Mouse (Mus musculus) hindbrain, embryonic 15.5 days (tissue): Measurements from ENCODE around the gene Smarcd3. TPM values are rescaled to one million over a fixed set of nuclear protein-coding genes. Genes with fewer than 3 reads are reported as not detected.

Source experiments
- microRNA counts: library from miRNA; unstranded; fragments of <30 nt; microRNA quantifications from one replicate; lab custom pipeline; 2016
- microRNA-seq: library from miRNA; unstranded; fragments of <30 nt; microRNA quantifications from one replicate; pipeline ENCODE4, GENCODE M21; 2016
- polyA plus RNA-seq: library from polyadenylated mRNA; unstranded; fragments of >200 nt; fragmentation: Nextera tagmentation; extraction: Ambion mirVana; gene quantifications from 2 replicates; pipeline ENCODE4 v1.2.1, GENCODE M21; 2015

Smarcd3 gene
- polyA plus RNA-seq, 1 experiment from 2014 or later, result 138 TPM

MicroRNAs encoded within 50 kb of the gene (microRNA counts, 519-probe panel; counts per million panel counts)
- 1,638 counts per million, percentile 9 among the panel's probes with 10 or more counts for microRNA mmu-miR-671-3p (lab: Ali Mortazavi, UCI)
- not detected for microRNA mmu-miR-671-5p (lab: Ali Mortazavi, UCI)

Small RNA genes lying within 50 kb of the gene (microRNA-seq; reads per million reads assigned to microRNA genes)
- 360 reads per million, percentile 67 among the genes with 10 or more reads in this experiment for gene Mir671

Other genes with a start within 250 kb of the Smarcd3 start
- 2.9 and 3.6 TPM in 2 replicates for gene Atg9b, start 232.3 kb downstream of the Smarcd3 start, polyA plus RNA-seq
- gene Abcb8, start 230.7 kb downstream of the Smarcd3 start, polyA plus RNA-seq, result 49.7 and 56.5 TPM in 2 replicates
- 0.88 and 1.4 TPM in 2 replicates for gene Asic3, start 211.0 kb downstream of the Smarcd3 start, polyA plus RNA-seq
- gene Cdk5, start 200.9 kb downstream of the Smarcd3 start, polyA plus RNA-seq, result 115 and 123 TPM in 2 replicates
- 25.1 and 26.8 TPM in 2 replicates for gene Slc4a2, start 200.6 kb downstream of the Smarcd3 start, polyA plus RNA-seq
- gene Fastk, start 179.1 kb downstream of the Smarcd3 start, polyA plus RNA-seq, result 96.8 and 113 TPM in 2 replicates
- gene Tmub1, start 176.6 kb downstream of the Smarcd3 start, polyA plus RNA-seq, result 55.1 and 64.2 TPM in 2 replicates
- gene Agap3, start 172.2 kb downstream of the Smarcd3 start, polyA plus RNA-seq, result 112 and 124 TPM in 2 replicates
- 6.8 and 8.8 TPM in 2 replicates for gene Gbx1, start 97.2 kb downstream of the Smarcd3 start, polyA plus RNA-seq
- 0.14 and 0.26 TPM in 2 replicates for gene Asb10, start 83.4 kb downstream of the Smarcd3 start, polyA plus RNA-seq
- gene 4931409K22Rik, start 67.6 kb downstream of the Smarcd3 start, polyA plus RNA-seq, result 0.10 and 0.18 TPM in 2 replicates
- 78.7 and 82.1 TPM in 2 replicates for gene Abcf2, start 46.9 kb downstream of the Smarcd3 start, polyA plus RNA-seq
- gene Chpf2, start 37.7 kb downstream of the Smarcd3 start, polyA plus RNA-seq, result 18.7 and 19.0 TPM in 2 replicates
- gene Nub1, start 61.1 kb upstream of the Smarcd3 start, polyA plus RNA-seq, result 43.9 and 49.0 TPM in 2 replicates
- 7.7 and 8.2 TPM in 2 replicates for gene Wdr86, start 106.3 kb upstream of the Smarcd3 start, polyA plus RNA-seq
- 0.77 and 2.0 TPM in 2 replicates for gene Crygn, start 133.6 kb upstream of the Smarcd3 start, polyA plus RNA-seq
- 230 and 236 TPM in 2 replicates for gene Rheb, start 218.2 kb upstream of the Smarcd3 start, polyA plus RNA-seq